Mouse (Mus musculus): ENCODE measurements around the gene Timm9. TPM values are rescaled to one million over a fixed set of nuclear protein-coding genes. Genes with fewer than 3 reads are reported as not detected.
"Not testable (repeated sequence)": the region's sequence is repeated elsewhere in the genome, so short reads cannot be mapped to it uniquely, and the experiment has no call there.

Timm9 gene
- polyA plus RNA-seq, 1 experiment from 2014 or later = 133 TPM

GRCm38 (mm10) chr12:71104275-71104674, 32.2 kb downstream of the Timm9 start:
- H3K4me2 ChIP-seq; H3K9me3 ChIP-seq (replicated peaks); H3K27ac ChIP-seq (replicated peaks); H3K27me3 ChIP-seq (replicated peaks); ATAC-seq (ENCODE audit: low FRiP score); H3K4me1 ChIP-seq; H3K4me3 ChIP-seq (replicated peaks); H3K9ac ChIP-seq (replicated peaks); H3K36me3 ChIP-seq: not testable (repeated sequence)
- WGBS = 97% methylated on average over 4 of the region's 4 CpGs

GRCm38 (mm10) chr12:71086331-71086730, 50.2 kb downstream of the Timm9 start:
- WGBS = 91% methylated on average over 8 of the region's 8 CpGs
- no peak overlapping the region for H3K4me3 ChIP-seq (replicated peaks)
- no peaks in the 10 kb centered on the region for H3K27me3 ChIP-seq (replicated peaks)
- no peak overlapping the region for H3K4me2 ChIP-seq
- no peak for ATAC-seq (ENCODE audit: low FRiP score)
- H3K27ac ChIP-seq (replicated peaks) = no peak overlapping the region
- no peaks in the 10 kb centered on the region for H3K4me1 ChIP-seq
- no peaks in the 10 kb centered on the region for H3K9me3 ChIP-seq (replicated peaks)
- H3K9ac ChIP-seq (replicated peaks) = no peak overlapping the region
- peaks cover 24% of the 10 kb centered on the region for H3K36me3 ChIP-seq

Other genes starting within 250 kb of the Timm9 start
- 181 and 190 TPM in 2 replicates for gene Actr10, start 198.8 kb downstream of the Timm9 start, polyA plus RNA-seq (2015; fragmentation: Nextera tagmentation; extraction: Ambion mirVana)
- 522 and 529 TPM in 2 replicates for gene Psma3, start 162.1 kb downstream of the Timm9 start, polyA plus RNA-seq (2015; fragmentation: Nextera tagmentation; extraction: Ambion mirVana)
- gene Arid4a, start 120.7 kb downstream of the Timm9 start, polyA plus RNA-seq (2015; fragmentation: Nextera tagmentation; extraction: Ambion mirVana) = 43.1 and 43.9 TPM in 2 replicates
- gene Tomm20l, start 25.3 kb downstream of the Timm9 start, polyA plus RNA-seq (2015; fragmentation: Nextera tagmentation; extraction: Ambion mirVana) = 0.31 TPM in 1 of 2 replicates, not detected in the other
- gene 2700049A03Rik, start 164 bp upstream of the Timm9 start, polyA plus RNA-seq (2015; fragmentation: Nextera tagmentation; extraction: Ambion mirVana) = 12.1 and 12.8 TPM in 2 replicates
- gene Dact1, start 173.2 kb upstream of the Timm9 start, polyA plus RNA-seq (2015; fragmentation: Nextera tagmentation; extraction: Ambion mirVana) = 22.2 and 25.0 TPM in 2 replicates

All from neural tube, embryonic 15.5 days (tissue).